Mouse (Mus musculus) MEL (cell line): ENCODE results near the gene Klhl21. TPM values are rescaled to one million over a fixed set of nuclear protein-coding genes. Genes with fewer than 3 reads are reported as not detected.

Experiments used
- DNase-seq: peaks from one replicate; pipeline ENCODE4 v3.0.0; 2011; ENCODE audit warnings: low read depth, low spot score
- H3K27ac ChIP-seq: 2 replicates; pipeline ENCODE4 v1.5.1; 2012; ENCODE audit warnings: low read depth, mild to moderate bottlenecking, control low read depth, low read length, moderate library complexity; ENCODE audit not compliant: control insufficient read depth
- H3K27me3 ChIP-seq, 2 experiments: fragments of 150-350 bp in 1 of 2; sonication (generic) in 1 of 2; 2 replicates each; pipeline ENCODE4 v1.6.1; 2012; ENCODE audit warnings: low read length in 2 of 2, mild to moderate bottlenecking in 2 of 2, improper control_type of control experiment in 1 of 2, moderate library complexity in 1 of 2; ENCODE audit not compliant: insufficient read depth in 2 of 2, control insufficient read depth in 1 of 2
- H3K36me3 ChIP-seq, 2 experiments: 2 replicates each; pipeline ENCODE4 v1.6.1; 2012 to 2014; ENCODE audit warnings: low read length in 2 of 2, improper control_type of control experiment in 1 of 2, inconsistent platforms in 1 of 2, mild to moderate bottlenecking in 1 of 2; ENCODE audit not compliant: insufficient read depth in 2 of 2, control insufficient read depth in 1 of 2
- H3K4me1 ChIP-seq, 2 experiments: fragments of 150-350 bp in 1 of 2; sonication (generic) in 1 of 2; 2 replicates each; pipeline ENCODE4 v1.6.1; 2012; ENCODE audit warnings: low read length in 2 of 2, improper control_type of control experiment in 1 of 2, mild to moderate bottlenecking in 1 of 2; ENCODE audit not compliant: insufficient read depth in 2 of 2, control insufficient read depth in 1 of 2
- H3K4me3 ChIP-seq, 2 experiments: fragments of 150-350 bp in 1 of 2; sonication (generic) in 1 of 2; 2 replicates each; pipeline ENCODE4 v1.5.1; 2012; ENCODE audit warnings: low read depth in 2 of 2, low read length in 2 of 2, mild to moderate bottlenecking in 2 of 2, moderate library complexity in 2 of 2, control low read depth in 1 of 2, improper control_type of control experiment in 1 of 2; ENCODE audit not compliant: control insufficient read depth in 1 of 2, insufficient read depth in 1 of 2
- H3K79me2 ChIP-seq: 2 replicates; pipeline ENCODE4 v1.6.1; 2012; ENCODE audit warnings: mild to moderate bottlenecking, low read length, moderate library complexity; ENCODE audit not compliant: control insufficient read depth, poor library complexity, insufficient read depth
- H3K9ac ChIP-seq: 2 replicates; pipeline ENCODE4 v1.6.1; 2012; ENCODE audit warnings: low read depth, mild to moderate bottlenecking, control low read depth, low read length, moderate library complexity; ENCODE audit not compliant: control insufficient read depth, poor library complexity, severe bottlenecking
- H3K9me3 ChIP-seq: fragments of 150-350 bp; sonication (generic); replicated peaks from 2 replicates; pipeline ENCODE4 v1.6.1; 2012; ENCODE audit warnings: mild to moderate bottlenecking, low read length, improper control_type of control experiment, moderate library complexity; ENCODE audit not compliant: insufficient read depth
- BHLHE40 ChIP-seq: IDR thresholded peaks from 2 replicates; pipeline ENCODE4 v1.6.1; 2012; ENCODE audit warnings: low read depth, mild to moderate bottlenecking, inconsistent platforms, low read length, improper control_type of control experiment, borderline replicate concordance
- CHD1 ChIP-seq: IDR thresholded peaks from 2 replicates; pipeline ENCODE4 v1.6.1; 2012; ENCODE audit warnings: low read depth, mild to moderate bottlenecking, inconsistent platforms, low read length, improper control_type of control experiment
- CTCF ChIP-seq, 3 experiments: IDR thresholded peaks in 2 of 3; conservative IDR thresholded peaks in 1 of 3; 2 replicates each; pipeline ENCODE4 v1.5.1; 2011 to 2012; ENCODE audit warnings: low read length in 3 of 3, low read depth in 2 of 3, mild to moderate bottlenecking in 2 of 3, improper control_type of control experiment in 1 of 3, inconsistent platforms in 1 of 3, mixed read lengths in 1 of 3, moderate library complexity in 1 of 3; ENCODE audit not compliant: control insufficient read depth in 1 of 3, insufficient read depth in 1 of 3, poor library complexity in 1 of 3, severe bottlenecking in 1 of 3
- E2F4 ChIP-seq: IDR thresholded peaks from 2 replicates; pipeline ENCODE4 v1.6.1; 2011; ENCODE audit warnings: low read depth, low read length, improper control_type of control experiment, borderline replicate concordance
- ELF1 ChIP-seq: IDR thresholded peaks from 2 replicates; pipeline ENCODE4 v1.6.1; 2014; ENCODE audit warnings: low read depth, mild to moderate bottlenecking, inconsistent platforms, low read length, improper control_type of control experiment, moderate library complexity
- GATA1 ChIP-seq: IDR thresholded peaks from 2 replicates; pipeline ENCODE4 v1.6.1; 2011; ENCODE audit warnings: low read depth, low read length, improper control_type of control experiment
- JUND ChIP-seq: IDR thresholded peaks from 2 replicates; pipeline ENCODE4 v1.6.1; 2011; ENCODE audit warnings: low read depth, mild to moderate bottlenecking, improper control_type of control experiment, low read length
- KAT2A ChIP-seq: conservative IDR thresholded peaks from 2 replicates; pipeline ENCODE4 v1.6.1; 2012; ENCODE audit warnings: low read depth, low read length, improper control_type of control experiment, inconsistent platforms
- MAX ChIP-seq: IDR thresholded peaks from 2 replicates; pipeline ENCODE4 v1.6.1; 2011; ENCODE audit warnings: low read length, improper control_type of control experiment
- MAZ ChIP-seq: IDR thresholded peaks from 2 replicates; pipeline ENCODE4 v1.6.1; 2012; ENCODE audit warnings: low read depth, mild to moderate bottlenecking, inconsistent platforms, low read length, improper control_type of control experiment
- MEF2A ChIP-seq: IDR thresholded peaks from 2 replicates; pipeline ENCODE4 v1.6.1; 2014; ENCODE audit warnings: low read depth, mild to moderate bottlenecking, inconsistent platforms, low read length, improper control_type of control experiment; ENCODE audit not compliant: poor library complexity, insufficient replicate concordance, severe bottlenecking; ENCODE audit errors: extremely low read depth
- MYC ChIP-seq: IDR thresholded peaks from 2 replicates; pipeline ENCODE4 v1.6.1; 2011; ENCODE audit warnings: low read depth, mild to moderate bottlenecking, low read length, improper control_type of control experiment, moderate library complexity
- NELFE ChIP-seq: IDR thresholded peaks from 2 replicates; pipeline ENCODE4 v1.6.1; 2011; ENCODE audit warnings: low read depth, low read length, improper control_type of control experiment
- POLR2A ChIP-seq, 2 experiments: IDR thresholded peaks; 2 replicates each; pipeline ENCODE4 v1.6.1; 2011 to 2012; ENCODE audit warnings: low read length in 2 of 2, mild to moderate bottlenecking in 2 of 2, control low read depth in 1 of 2, improper control_type of control experiment in 1 of 2, low read depth in 1 of 2, moderate library complexity in 1 of 2; ENCODE audit not compliant: control insufficient read depth in 1 of 2, insufficient read depth in 1 of 2, poor library complexity in 1 of 2
- POLR2AphosphoS2 ChIP-seq: IDR thresholded peaks from 2 replicates; pipeline ENCODE4 v1.6.1; 2011; ENCODE audit warnings: low read length, improper control_type of control experiment
- POLR2AphosphoS5 ChIP-seq: IDR thresholded peaks from 2 replicates; pipeline ENCODE4 v1.6.1; 2012; ENCODE audit warnings: low read depth, borderline replicate concordance, mild to moderate bottlenecking, inconsistent platforms, low read length, moderate library complexity, mixed read lengths
- RAD21 ChIP-seq: IDR thresholded peaks from 2 replicates; pipeline ENCODE4 v1.6.1; 2011; ENCODE audit warnings: mild to moderate bottlenecking, low read depth, low read length, improper control_type of control experiment
- SIN3A ChIP-seq: IDR thresholded peaks from 2 replicates; pipeline ENCODE4 v1.6.1; 2012; ENCODE audit warnings: low read length, improper control_type of control experiment, inconsistent platforms
- SMC3 ChIP-seq: IDR thresholded peaks from 2 replicates; pipeline ENCODE4 v1.6.1; 2011; ENCODE audit warnings: low read depth, low read length, improper control_type of control experiment
- TAL1 ChIP-seq: IDR thresholded peaks from 2 replicates; pipeline ENCODE4 v1.6.1; 2012; ENCODE audit warnings: mild to moderate bottlenecking, inconsistent platforms, low read length, moderate library complexity, mixed read lengths
- TBP ChIP-seq: IDR thresholded peaks from 2 replicates; pipeline ENCODE4 v1.8.0; 2011; ENCODE audit warnings: low read depth, low read length, improper control_type of control experiment
- TCF12 ChIP-seq: IDR thresholded peaks from 2 replicates; pipeline ENCODE4 v1.6.1; 2014; ENCODE audit warnings: low read depth, mild to moderate bottlenecking, inconsistent platforms, low read length, improper control_type of control experiment, moderate library complexity
- UBTF ChIP-seq: IDR thresholded peaks from 2 replicates; pipeline ENCODE4 v1.6.1; 2012; ENCODE audit warnings: low read depth, mild to moderate bottlenecking, inconsistent platforms, low read length, improper control_type of control experiment, moderate library complexity, borderline replicate concordance; ENCODE audit not compliant: insufficient read depth
- USF2 ChIP-seq, 2 experiments: IDR thresholded peaks; 2 replicates each; pipeline ENCODE4 v1.6.1; 2011 to 2012; ENCODE audit warnings: improper control_type of control experiment in 2 of 2, low read length in 2 of 2, borderline replicate concordance in 1 of 2, inconsistent platforms in 1 of 2, low read depth in 1 of 2, mild to moderate bottlenecking in 1 of 2; ENCODE audit not compliant: insufficient read depth in 1 of 2
- ZMIZ1 ChIP-seq: IDR thresholded peaks from 2 replicates; pipeline ENCODE4 v1.6.1; 2012; ENCODE audit warnings: low read depth, mild to moderate bottlenecking, inconsistent platforms, low read length, improper control_type of control experiment, moderate library complexity
- ZNF384 ChIP-seq: IDR thresholded peaks from 2 replicates; pipeline ENCODE4 v1.6.1; 2012; ENCODE audit warnings: low read depth, mild to moderate bottlenecking, inconsistent platforms, low read length, improper control_type of control experiment
- polyA plus RNA-seq, 2 experiments: library from polyadenylated mRNA; stranded (reverse) in 1 of 2; unstranded in 1 of 2; fragments of >175 nt in 1 of 2; fragments of >200 nt in 1 of 2; gene quantifications; 2 replicates each; pipeline versions ENCODE4 v1.2.1 to v1.2.4; 2012; ENCODE audit warnings: low replicate concordance in 2 of 2, low read depth in 1 of 2; ENCODE audit not compliant: insufficient read length in 2 of 2, insufficient read depth in 1 of 2, missing spikeins in 1 of 2
- total RNA-seq: library from RNA; depleted of rRNA; stranded (reverse); fragments of 300-350 nt; gene quantifications from 2 replicates; pipeline ENCODE4 v1.2.3, GENCODE M21; 2012

The Klhl21 gene
- total and polyA plus RNA-seq, 3 experiments, result 18.0 to 22.5 TPM; not detected in 1

GRCm38 (mm10) chr4:151999481-151999880 is 9.1 kb upstream of the Klhl21 start (continued):
- no peak for TF ChIP-seq SMC3
- TF ChIP-seq POLR2AphosphoS2, result no peak
- TF ChIP-seq ZMIZ1, result no peak
- no peak for TF ChIP-seq ZNF384
- no peak for TF ChIP-seq POLR2AphosphoS5
- TF ChIP-seq SIN3A, result peak; percentile 58; the same call in 1 of the 2 replicates

GRCm38 (mm10) chr4:152000906-152001305 is 7.7 kb upstream of the Klhl21 start:
- H3K27ac ChIP-seq, result no peak overlapping the region
- no peaks in the 10 kb centered on the region for H3K27me3 ChIP-seq
- no peak overlapping the region for H3K9ac ChIP-seq
- no peaks in the 10 kb centered on the region for H3K9me3 ChIP-seq
- peaks cover 0 to 16% of the 10 kb centered on the region in 2 experiments; a peak in 2 of 4 replicates for H3K36me3 ChIP-seq
- TF ChIP-seq TCF12 (no peak), JUND (no peak), MEF2A (no peak), MYC (no peak), TAL1 (no peak), NELFE (no peak), POLR2A (IDR thresholded peaks at IDR 0.05; ENCODE audit: control insufficient read depth in 1 of 2, insufficient read depth in 1 of 2, low read depth in 1 of 2, low read length in 2 of 2, poor library complexity in 1 of 2) (no peak), GATA1 (no peak), E2F4 (no peak), ZMIZ1 (no peak), CTCF (IDR thresholded peaks at IDR 0.05 in 2 of 3, conservative IDR thresholded peaks at IDR 0.05 in 1 of 3; ENCODE audit: control insufficient read depth in 1 of 3, insufficient read depth in 1 of 3, low read depth in 2 of 3, low read length in 3 of 3, poor library complexity in 1 of 3, severe bottlenecking in 1 of 3) (no peak), POLR2AphosphoS5 (no peak), CHD1 (no peak)
- H3K4me3 ChIP-seq, result no peak overlapping the region
- H3K4me1 ChIP-seq, result peaks cover 5 to 21% of the 10 kb centered on the region in 2 experiments
- peaks cover 3% of the 10 kb centered on the region; the same call in 1 of the 2 replicates for H3K79me2 ChIP-seq
- DNase-seq, result no peak

- H3K4me3 ChIP-seq, result no peak overlapping the region
- H3K27me3 ChIP-seq, result no peaks in the 10 kb centered on the region
- H3K36me3 ChIP-seq, result peaks cover 0 to 16% of the 10 kb centered on the region in 2 experiments; a peak in 2 of 4 replicates
- TF ChIP-seq SIN3A (no peak), MAZ (no peak), CTCF (IDR thresholded peaks at IDR 0.05 in 2 of 3, conservative IDR thresholded peaks at IDR 0.05 in 1 of 3; ENCODE audit: control insufficient read depth in 1 of 3, insufficient read depth in 1 of 3, low read depth in 2 of 3, low read length in 3 of 3, poor library complexity in 1 of 3, severe bottlenecking in 1 of 3) (peak in 1 of 3 experiments; percentile 41; a peak in 2 of 6 replicates), POLR2A (IDR thresholded peaks at IDR 0.05; ENCODE audit: control insufficient read depth in 1 of 2, insufficient read depth in 1 of 2, low read depth in 1 of 2, low read length in 2 of 2, poor library complexity in 1 of 2) (no peak), ELF1 (no peak), USF2 (IDR thresholded peaks at IDR 0.05; ENCODE audit: borderline replicate concordance in 1 of 2, insufficient read depth in 1 of 2, low read depth in 1 of 2, low read length in 2 of 2) (no peak), E2F4 (no peak), UBTF (no peak), GATA1 (no peak), ZMIZ1 (no peak), MEF2A (no peak), MYC (peak; percentile 71; the same call in 1 of the 2 replicates), KAT2A (no peak), MAX (no peak), NELFE (no peak), TCF12 (no peak), TBP (no peak), BHLHE40 (no peak), RAD21 (peak; percentile 2), CHD1 (no peak), SMC3 (peak; percentile 45)
Measured at GRCm38 (mm10) chr4:152001335-152001734, 7.3 kb upstream of the Klhl21 start.

More at GRCm38 (mm10) chr4:152001335-152001734, 7.3 kb upstream of the Klhl21 start:
- Histone ChIP-seq H3K27ac (no peak overlapping the region), H3K9me3 (no peaks in the 10 kb centered on the region), H3K9ac (no peak overlapping the region), H3K4me1 (peaks cover 5 to 21% of the 10 kb centered on the region in 2 experiments), H3K79me2 (peaks cover 3% of the 10 kb centered on the region; the same call in 1 of the 2 replicates)
- peak; percentile 39 for DNase-seq
